Mouse (Mus musculus): ENCODE measurements around the gene Nucks1.

Nucks1 gene

GRCm38 (mm10) chr1:131961004-131961403 lies 50.7 kb downstream of the Nucks1 start:
- in situ Hi-C loops (cut with MboI; ENCODE audit: low pct_unique_long_range_greater_than_20kb in 1 of 2, low sequenced_read_pairs in 2 of 2, unreplicated experiment in 1 of 2), result no loop called here

GRCm38 (mm10) chr1:131962606-131963084 lies 52.3 kb downstream of the Nucks1 start, which contains the start of gene Slc45a3:
Slc45a3 (plus strand) TSS chr1:131962967.
- in situ Hi-C loops (cut with MboI; ENCODE audit: low pct_unique_long_range_greater_than_20kb in 1 of 2, low sequenced_read_pairs in 2 of 2, unreplicated experiment in 1 of 2), result no loop called here

- in situ Hi-C loops (cut with MboI; ENCODE audit: low pct_unique_long_range_greater_than_20kb in 1 of 2, low sequenced_read_pairs in 2 of 2, unreplicated experiment in 1 of 2), result no loop called here
Measured at GRCm38 (mm10) chr1:131963085-131963951, 53.0 kb downstream of the Nucks1 start.

- in situ Hi-C loops (cut with MboI; ENCODE audit: low pct_unique_long_range_greater_than_20kb in 1 of 2, low sequenced_read_pairs in 2 of 2, unreplicated experiment in 1 of 2), result no loop called here
Measured at GRCm38 (mm10) chr1:131964100-131964499, 53.8 kb downstream of the Nucks1 start.

GRCm38 (mm10) chr1:131964580-131964979 lies 54.2 kb downstream of the Nucks1 start:
- in situ Hi-C loops (cut with MboI; ENCODE audit: low pct_unique_long_range_greater_than_20kb in 1 of 2, low sequenced_read_pairs in 2 of 2, unreplicated experiment in 1 of 2), result no loop called here

- in situ Hi-C loops (cut with MboI; ENCODE audit: low pct_unique_long_range_greater_than_20kb in 1 of 2, low sequenced_read_pairs in 2 of 2, unreplicated experiment in 1 of 2), result no loop called here
Measured at GRCm38 (mm10) chr1:131965818-131966217, 55.5 kb downstream of the Nucks1 start.

GRCm38 (mm10) chr1:131967336-131967735 lies 57.0 kb downstream of the Nucks1 start:
- in situ Hi-C loops (cut with MboI; ENCODE audit: low pct_unique_long_range_greater_than_20kb in 1 of 2, low sequenced_read_pairs in 2 of 2, unreplicated experiment in 1 of 2), result no loop called here

GRCm38 (mm10) chr1:131968556-131968955 lies 58.2 kb downstream of the Nucks1 start:
- in situ Hi-C loops (cut with MboI; ENCODE audit: low pct_unique_long_range_greater_than_20kb in 1 of 2, low sequenced_read_pairs in 2 of 2, unreplicated experiment in 1 of 2), result no loop called here

- in situ Hi-C loops (cut with MboI; ENCODE audit: low pct_unique_long_range_greater_than_20kb in 1 of 2, low sequenced_read_pairs in 2 of 2, unreplicated experiment in 1 of 2), result no loop called here
Measured at GRCm38 (mm10) chr1:131968983-131969382, 58.6 kb downstream of the Nucks1 start.

- in situ Hi-C loops (cut with MboI; ENCODE audit: low pct_unique_long_range_greater_than_20kb in 1 of 2, low sequenced_read_pairs in 2 of 2, unreplicated experiment in 1 of 2), result no loop called here
Measured at GRCm38 (mm10) chr1:131969825-131970224, 59.5 kb downstream of the Nucks1 start.

GRCm38 (mm10) chr1:131970322-131970660 lies 60.0 kb downstream of the Nucks1 start:
- in situ Hi-C loops (cut with MboI; ENCODE audit: low pct_unique_long_range_greater_than_20kb in 1 of 2, low sequenced_read_pairs in 2 of 2, unreplicated experiment in 1 of 2), result no loop called here

- in situ Hi-C loops (cut with MboI; ENCODE audit: low pct_unique_long_range_greater_than_20kb in 1 of 2, low sequenced_read_pairs in 2 of 2, unreplicated experiment in 1 of 2), result no loop called here
Measured at GRCm38 (mm10) chr1:131970661-131971520, 60.6 kb downstream of the Nucks1 start.

GRCm38 (mm10) chr1:131971771-131972497 lies 61.6 kb downstream of the Nucks1 start:
- in situ Hi-C loops (cut with MboI; ENCODE audit: low pct_unique_long_range_greater_than_20kb in 1 of 2, low sequenced_read_pairs in 2 of 2, unreplicated experiment in 1 of 2), result no loop called here

GRCm38 (mm10) chr1:131972498-131973334 lies 62.4 kb downstream of the Nucks1 start:
- in situ Hi-C loops (cut with MboI; ENCODE audit: low pct_unique_long_range_greater_than_20kb in 1 of 2, low sequenced_read_pairs in 2 of 2, unreplicated experiment in 1 of 2), result no loop called here

GRCm38 (mm10) chr1:131973991-131974390 lies 63.7 kb downstream of the Nucks1 start:
- in situ Hi-C loops (cut with MboI; ENCODE audit: low pct_unique_long_range_greater_than_20kb in 1 of 2, low sequenced_read_pairs in 2 of 2, unreplicated experiment in 1 of 2), result no loop called here

- in situ Hi-C loops (cut with MboI; ENCODE audit: low pct_unique_long_range_greater_than_20kb in 1 of 2, low sequenced_read_pairs in 2 of 2, unreplicated experiment in 1 of 2), result no loop called here
Measured at GRCm38 (mm10) chr1:131976886-131977285, 66.6 kb downstream of the Nucks1 start.

- in situ Hi-C loops (cut with MboI; ENCODE audit: low pct_unique_long_range_greater_than_20kb in 1 of 2, low sequenced_read_pairs in 2 of 2, unreplicated experiment in 1 of 2), result no loop called here
Measured at GRCm38 (mm10) chr1:131980471-131980870, 70.1 kb downstream of the Nucks1 start.
